Mouse (Mus musculus): ENCODE results near the gene St5. TPM values are rescaled to one million over a fixed set of nuclear protein-coding genes. Genes with fewer than 3 reads are reported as not detected.

St5 gene
- polyA plus RNA-seq, 1 experiment = 26.6 TPM

- no peak for DNase-seq (ENCODE audit: low read depth)
- TF ChIP-seq POLR2A (IDR thresholded peaks at IDR 0.05; ENCODE audit: borderline replicate concordance, extremely low read depth, insufficient read depth, insufficient read length, poor library complexity, severe bottlenecking) (no peak), CTCF (IDR thresholded peaks at IDR 0.05; ENCODE audit: borderline replicate concordance, extremely low read depth, insufficient read depth, insufficient read length) (no peak)
These were observed 210.6 kb downstream of the St5 start for GRCm38 (mm10) chr7:109492616-109493318.

- no peak for DNase-seq (ENCODE audit: low read depth)
- TF ChIP-seq POLR2A (IDR thresholded peaks at IDR 0.05; ENCODE audit: borderline replicate concordance, extremely low read depth, insufficient read depth, insufficient read length, poor library complexity, severe bottlenecking) = no peak
- no peak for TF ChIP-seq CTCF (IDR thresholded peaks at IDR 0.05; ENCODE audit: borderline replicate concordance, extremely low read depth, insufficient read depth, insufficient read length)
These were observed 219.2 kb downstream of the St5 start for GRCm38 (mm10) chr7:109484221-109484620.

GRCm38 (mm10) chr7:109480765-109481197 is 222.6 kb downstream of the St5 start:
- TF ChIP-seq CTCF (IDR thresholded peaks at IDR 0.05; ENCODE audit: borderline replicate concordance, extremely low read depth, insufficient read depth, insufficient read length) (peak; percentile 44; the same call in 1 of the 2 replicates), POLR2A (IDR thresholded peaks at IDR 0.05; ENCODE audit: borderline replicate concordance, extremely low read depth, insufficient read depth, insufficient read length, poor library complexity, severe bottlenecking) (no peak)
- peak; percentile 60 for DNase-seq (ENCODE audit: low read depth)

GRCm38 (mm10) chr7:109477926-109478325 is 225.5 kb downstream of the St5 start:
- TF ChIP-seq CTCF (IDR thresholded peaks at IDR 0.05; ENCODE audit: borderline replicate concordance, extremely low read depth, insufficient read depth, insufficient read length) = no peak
- TF ChIP-seq POLR2A (IDR thresholded peaks at IDR 0.05; ENCODE audit: borderline replicate concordance, extremely low read depth, insufficient read depth, insufficient read length, poor library complexity, severe bottlenecking) = no peak
- DNase-seq (ENCODE audit: low read depth) = no peak

Other genes with a start within 250 kb of the St5 start
- gene Trim66, start 195.5 kb downstream of the St5 start, polyA plus RNA-seq (2012; rRNA removed) = 1.2 and 1.5 TPM in 2 replicates
- 440 and 482 TPM in 2 replicates for gene Rpl27a, start 184.5 kb downstream of the St5 start, polyA plus RNA-seq (2012; rRNA removed)
- gene Akip1, start 85 bp upstream of the St5 start, polyA plus RNA-seq (2012; rRNA removed) = 11.1 and 12.0 TPM in 2 replicates
- 0.26 and 0.32 TPM in 2 replicates for gene BC051019, start 20.2 kb upstream of the St5 start, polyA plus RNA-seq (2012; rRNA removed)
- 0.11 and 0.14 TPM in 2 replicates for gene Ascl3, start 28.1 kb upstream of the St5 start, polyA plus RNA-seq (2012; rRNA removed)
- 64.2 and 69.0 TPM in 2 replicates for gene Tmem9b, start 49.3 kb upstream of the St5 start, polyA plus RNA-seq (2012; rRNA removed)
- gene Nrip3, start 78.4 kb upstream of the St5 start, polyA plus RNA-seq (2012; rRNA removed) = 2.6 and 3.2 TPM in 2 replicates
- 0.35 and 1.5 TPM in 2 replicates for gene Scube2, start 162.1 kb upstream of the St5 start, polyA plus RNA-seq (2012; rRNA removed)